Comparison of ENCODE assay signal across 13 mouse cellular contexts in genomic region chr1:170111651-170112226, GRCm38 (mm10). TPM values are rescaled to one million over a fixed set of nuclear protein-coding genes. Genes with fewer than 3 reads are reported as not detected.
DNase-seq lines count a peak whose midpoint lies in the region; ATAC-seq lines count a peak whose summit lies in the region.
"Had no signal": no experiment of that assay in that cellular context is flagged by ENCODE, and none has a peak within 500 bp of the region (broad histone marks: within the 10 kb centered on the region; RNA-seq: fewer than 3 reads in every experiment).

No protein-coding gene starts in this region.

- DNase-seq in hindbrain, embryonic 10.5 days (ENCODE audit: low spot score) = no peak
- peak; percentile 90 for DNase-seq in 3T3-L1 (ENCODE audit: low read depth, low spot score)
- DNase-seq in thymus, postnatal 25 days = no peak
- no peak for DNase-seq in kidney, postnatal 25 days
- DNase-seq: thymus, postnatal 36 days had no signal

- H3K4me1 ChIP-seq in hindbrain, embryonic 10.5 days (replicated peaks) = peaks cover 5% of the 10 kb centered on the region; the same call in 1 of the 2 replicates
- no peaks in the 10 kb centered on the region for H3K4me1 ChIP-seq in hindbrain, embryonic 12.5 days
- no peaks in the 10 kb centered on the region for H3K4me1 ChIP-seq in hindbrain, embryonic 16.5 days (ENCODE audit: control insufficient read depth, insufficient read depth, low read depth, low read length)
- H3K4me1 ChIP-seq: liver, embryonic 12.5 days had no signal

- H3K4me2 ChIP-seq in hindbrain, embryonic 12.5 days (replicated peaks) = no peak overlapping the region; the same call in 1 of the 2 replicates
- 0 out of 2 replicates have a peak overlapping the region, but pooled peaks have one; percentile 2 for H3K4me2 ChIP-seq in hindbrain, embryonic 16.5 days (ENCODE audit: low read length)
- H3K4me2 ChIP-seq: liver, embryonic 12.5 days had no signal

- H3K36me3 ChIP-seq in hindbrain, embryonic 10.5 days = no peaks in the 10 kb centered on the region
- H3K36me3 ChIP-seq in hindbrain, embryonic 12.5 days = no peaks in the 10 kb centered on the region
- no peaks in the 10 kb centered on the region for H3K36me3 ChIP-seq in hindbrain, embryonic 16.5 days (ENCODE audit: control insufficient read depth, insufficient read depth, low read length)
- H3K36me3 ChIP-seq: G1E; liver, embryonic 12.5 days had no signal

- no peak overlapping the region for H3K4me3 ChIP-seq in hindbrain, embryonic 10.5 days
- no peak overlapping the region for H3K4me3 ChIP-seq in hindbrain, embryonic 12.5 days
- no peak overlapping the region for H3K4me3 ChIP-seq in hindbrain, embryonic 16.5 days (ENCODE audit: low read length)
- H3K4me3 ChIP-seq: liver, embryonic 12.5 days had no signal

- ATAC-seq in hindbrain, embryonic 12.5 days (ENCODE audit: low FRiP score) = no peak
- peak; percentile 67 for ATAC-seq in cerebellum, adult (ENCODE audit: insufficient number of reproducible peaks, low FRiP score, low TSS enrichment)
- ATAC-seq in hindbrain, embryonic 16.5 days = no peak
- ATAC-seq in granulocyte monocyte progenitor cell, adult 5-6 weeks (replicated peaks; ENCODE audit: poor library complexity, severe bottlenecking) = no peak
- ATAC-seq: liver, embryonic 12.5 days had no signal

- 68% methylated on average over 16 of the region's 16 CpGs for WGBS in hindbrain, embryonic 10.5 days
- 70% methylated on average over 16 of the region's 16 CpGs for WGBS in hindbrain, embryonic 12.5 days
- WGBS in hindbrain, embryonic 16.5 days = 80% methylated on average over 16 of the region's 16 CpGs

- peak overlapping the region; percentile 10; the same call in 1 of the 2 replicates for H3K27ac ChIP-seq in hindbrain, embryonic 10.5 days
- H3K27ac ChIP-seq in hindbrain, embryonic 12.5 days = no peak overlapping the region
- no peak overlapping the region for H3K27ac ChIP-seq in hindbrain, embryonic 16.5 days (ENCODE audit: low read depth, low read length)
- H3K27ac ChIP-seq: liver, embryonic 12.5 days had no signal

- H3K9ac ChIP-seq in hindbrain, embryonic 12.5 days = no peak overlapping the region
- H3K9ac ChIP-seq in hindbrain, embryonic 16.5 days (ENCODE audit: low read depth, low read length) = no peak overlapping the region
- H3K9ac ChIP-seq: liver, embryonic 12.5 days had no signal

- H3K9me3 ChIP-seq in hindbrain, embryonic 10.5 days = no peaks in the 10 kb centered on the region
- no peaks in the 10 kb centered on the region for H3K9me3 ChIP-seq in hindbrain, embryonic 12.5 days (replicated peaks)
- H3K9me3 ChIP-seq in hindbrain, embryonic 16.5 days (ENCODE audit: control insufficient read depth, low read length) = no peaks in the 10 kb centered on the region
- H3K9me3 ChIP-seq: G1E; liver, embryonic 12.5 days had no signal

- H3K27me3 ChIP-seq in hindbrain, embryonic 10.5 days (ENCODE audit: insufficient read depth, poor library complexity, severe bottlenecking) = no peaks in the 10 kb centered on the region
- no peaks in the 10 kb centered on the region for H3K27me3 ChIP-seq in hindbrain, embryonic 12.5 days
- H3K27me3 ChIP-seq in hindbrain, embryonic 16.5 days (replicated peaks; ENCODE audit: control insufficient read depth, insufficient read depth, low read length) = no peaks in the 10 kb centered on the region
- H3K27me3 ChIP-seq: liver, embryonic 12.5 days had no signal

RNA-seq across cellular contexts. Expression of gene Ddr2, which starts 1.2 kb away (rescaled TPM):
- polyA plus RNA-seq in hindbrain, embryonic 10.5 days (2016; fragmentation: Nextera tagmentation; extraction: Ambion mirVana) = 30.1 TPM in 2 replicates
- polyA plus RNA-seq in hindbrain, embryonic 12.5 days (2016; fragmentation: Nextera tagmentation; extraction: Ambion mirVana) = 42.1 and 52.5 TPM in 2 replicates
- polyA plus RNA-seq in hindbrain, embryonic 16.5 days (2015; fragmentation: Nextera tagmentation; extraction: Ambion mirVana) = 7.7 and 10.1 TPM in 2 replicates
- total RNA-seq in granulocyte monocyte progenitor cell, adult 5-6 weeks (2014; fragmentation: Nextera tagmentation) = not detected in 2 replicates
- total RNA-seq in granulocyte monocyte progenitor cell, adult 5-6 weeks (2017) = 0.05 TPM in 1 of 2 replicates, not detected in the other
- total RNA-seq: common myeloid progenitor, adult 5-6 weeks; neutrophil, adult 5-6 weeks had no signal
- polyA plus RNA-seq: G1E had no signal
